Mouse (Mus musculus): Measurements from ENCODE around the gene Heatr1. TPM values are rescaled to one million over a fixed set of nuclear protein-coding genes. Genes with fewer than 3 reads are reported as not detected.

Gene Heatr1
- 32.3 and 33.2 TPM in 2 replicates for polyA plus RNA-seq (2012; rRNA removed)

GRCm38 (mm10) chr13:12394609-12395505 lies at the start of gene Heatr1:
TSS of gene Heatr1 (plus strand) at chr13:12395027.
- TF ChIP-seq CTCF (IDR thresholded peaks at IDR 0.05; ENCODE audit: borderline replicate concordance, extremely low read depth, insufficient read depth, insufficient read length) (no peak), POLR2A (IDR thresholded peaks at IDR 0.05; ENCODE audit: borderline replicate concordance, extremely low read depth, insufficient read depth, insufficient read length, poor library complexity, severe bottlenecking) (peak; percentile 23; the same call in 1 of the 2 replicates)
- DNase-seq (ENCODE audit: low read depth), result peak; percentile 99

DNA sequence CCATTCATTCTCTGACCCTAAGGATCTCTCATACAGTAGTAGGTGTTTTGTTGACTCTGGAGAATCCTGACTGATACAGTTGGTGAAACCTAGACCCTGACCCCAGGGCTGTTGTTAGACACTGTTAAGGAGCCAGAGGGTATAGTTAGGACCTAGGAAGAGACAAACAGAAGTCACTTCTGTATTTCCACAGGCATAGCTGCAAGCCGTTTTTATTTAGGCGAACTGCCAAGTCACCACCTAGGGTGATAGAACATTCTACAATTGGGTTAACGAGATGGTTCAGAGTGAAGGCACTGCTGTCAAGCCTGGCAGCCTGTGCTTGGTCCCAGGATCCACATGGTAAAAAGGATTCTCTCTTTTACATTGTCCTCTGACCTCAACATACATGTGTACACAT lies 48.0 kb upstream of the Heatr1 start:
- no peak for DNase-seq (ENCODE audit: low read depth)
- no peak for TF ChIP-seq CTCF (IDR thresholded peaks at IDR 0.05; ENCODE audit: borderline replicate concordance, extremely low read depth, insufficient read depth, insufficient read length)
- no peak for TF ChIP-seq POLR2A (IDR thresholded peaks at IDR 0.05; ENCODE audit: borderline replicate concordance, extremely low read depth, insufficient read depth, insufficient read length, poor library complexity, severe bottlenecking)

DNA sequence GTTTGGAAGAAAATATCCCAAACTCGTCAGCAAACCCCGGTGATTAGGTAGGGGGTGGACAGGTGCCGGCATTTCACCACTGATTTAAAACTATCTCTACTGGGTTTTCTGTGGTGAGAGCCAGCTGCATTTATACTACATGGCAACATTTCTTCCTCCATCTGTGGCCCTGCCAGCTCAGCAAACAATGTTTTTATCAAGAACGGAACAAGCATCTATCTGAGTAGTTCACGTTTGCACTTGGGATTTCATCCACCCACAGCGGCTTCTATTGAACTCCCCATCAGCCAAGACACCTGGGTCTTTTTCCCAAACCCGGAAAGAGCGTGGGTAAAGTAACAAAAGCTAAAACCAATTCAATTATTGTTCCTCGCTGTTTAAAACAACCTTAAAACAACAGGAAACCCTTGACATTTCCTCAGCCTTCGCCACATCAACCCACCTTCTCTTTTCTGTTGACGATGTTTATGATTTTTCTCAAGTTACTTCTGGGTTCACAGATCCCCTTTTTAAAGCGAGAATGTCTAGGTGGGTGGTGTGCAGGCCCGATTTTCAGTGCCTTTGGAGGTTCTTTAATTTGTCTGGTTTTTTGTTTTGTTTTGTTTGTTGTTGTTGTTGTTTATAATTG lies 45.5 kb upstream of the Heatr1 start:
- DNase-seq (ENCODE audit: low read depth), result no peak

DNA sequence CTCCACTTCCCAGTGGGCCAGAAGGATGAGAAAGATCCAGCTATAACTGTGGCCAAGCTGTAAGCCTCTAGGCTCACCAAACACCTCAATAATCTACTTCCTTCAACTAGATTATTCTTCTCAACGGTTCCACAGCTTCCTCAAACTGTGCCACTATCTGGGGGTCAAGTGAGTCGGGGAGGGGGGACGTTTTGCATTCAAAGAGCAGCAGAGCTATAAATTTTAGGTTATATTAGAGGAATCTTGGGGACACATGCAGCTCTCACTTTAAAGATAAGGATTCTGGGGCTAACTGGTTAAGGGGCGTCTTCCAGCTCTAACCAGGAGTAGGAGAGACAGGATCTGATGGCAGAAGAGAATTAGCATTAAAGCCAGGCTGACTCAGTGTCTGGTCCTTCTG lies 38.6 kb upstream of the Heatr1 start:
- DNase-seq (ENCODE audit: low read depth), result no peak
- TF ChIP-seq POLR2A (IDR thresholded peaks at IDR 0.05; ENCODE audit: borderline replicate concordance, extremely low read depth, insufficient read depth, insufficient read length, poor library complexity, severe bottlenecking) (no peak), CTCF (IDR thresholded peaks at IDR 0.05; ENCODE audit: borderline replicate concordance, extremely low read depth, insufficient read depth, insufficient read length) (no peak)

More for the DNA sequence above, 45.5 kb upstream of the Heatr1 start:
- TF ChIP-seq POLR2A (IDR thresholded peaks at IDR 0.05; ENCODE audit: borderline replicate concordance, extremely low read depth, insufficient read depth, insufficient read length, poor library complexity, severe bottlenecking) (no peak), CTCF (IDR thresholded peaks at IDR 0.05; ENCODE audit: borderline replicate concordance, extremely low read depth, insufficient read depth, insufficient read length) (no peak)

DNA sequence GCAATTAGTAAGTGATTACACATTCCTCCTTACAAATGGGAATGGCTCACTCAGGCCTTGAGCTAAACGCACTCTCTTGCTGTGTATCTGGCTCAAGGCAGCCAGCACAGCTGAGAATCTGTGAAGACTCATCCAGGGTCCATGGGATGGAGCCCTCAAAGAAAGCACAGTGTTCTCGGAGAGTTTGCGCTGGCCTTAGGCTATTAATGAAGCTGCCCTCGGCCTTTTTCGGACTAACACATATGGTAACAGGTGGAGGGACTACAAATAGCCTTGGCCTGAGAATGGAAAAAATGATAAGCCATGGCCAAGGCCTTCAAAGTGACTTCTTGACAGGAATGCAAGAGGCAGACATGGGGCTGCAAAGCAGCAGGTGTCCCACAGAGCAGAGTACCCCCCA lies 37.3 kb upstream of the Heatr1 start:
- TF ChIP-seq POLR2A (IDR thresholded peaks at IDR 0.05; ENCODE audit: borderline replicate concordance, extremely low read depth, insufficient read depth, insufficient read length, poor library complexity, severe bottlenecking), result no peak
- no peak for TF ChIP-seq CTCF (IDR thresholded peaks at IDR 0.05; ENCODE audit: borderline replicate concordance, extremely low read depth, insufficient read depth, insufficient read length)
- no peak for DNase-seq (ENCODE audit: low read depth)

- TF ChIP-seq POLR2A (IDR thresholded peaks at IDR 0.05; ENCODE audit: borderline replicate concordance, extremely low read depth, insufficient read depth, insufficient read length, poor library complexity, severe bottlenecking) (no peak), CTCF (IDR thresholded peaks at IDR 0.05; ENCODE audit: borderline replicate concordance, extremely low read depth, insufficient read depth, insufficient read length) (no peak)
- DNase-seq (ENCODE audit: low read depth), result no peak
These were observed 33.3 kb upstream of the Heatr1 start for GRCm38 (mm10) chr13:12361486-12361885.

GRCm38 (mm10) chr13:12369041-12369621 lies 25.7 kb upstream of the Heatr1 start:
- peak; percentile 20 for DNase-seq (ENCODE audit: low read depth)

GRCm38 (mm10) chr13:12369930-12370329 lies 24.9 kb upstream of the Heatr1 start:
- no peak for TF ChIP-seq POLR2A (IDR thresholded peaks at IDR 0.05; ENCODE audit: borderline replicate concordance, extremely low read depth, insufficient read depth, insufficient read length, poor library complexity, severe bottlenecking)
- no peak for TF ChIP-seq CTCF (IDR thresholded peaks at IDR 0.05; ENCODE audit: borderline replicate concordance, extremely low read depth, insufficient read depth, insufficient read length)
- DNase-seq (ENCODE audit: low read depth), result peak; percentile 6

More at GRCm38 (mm10) chr13:12369041-12369621, 25.7 kb upstream of the Heatr1 start:
- no peak for TF ChIP-seq POLR2A (IDR thresholded peaks at IDR 0.05; ENCODE audit: borderline replicate concordance, extremely low read depth, insufficient read depth, insufficient read length, poor library complexity, severe bottlenecking)
- no peak for TF ChIP-seq CTCF (IDR thresholded peaks at IDR 0.05; ENCODE audit: borderline replicate concordance, extremely low read depth, insufficient read depth, insufficient read length)

GRCm38 (mm10) chr13:12372755-12373154 lies 22.1 kb upstream of the Heatr1 start:
- TF ChIP-seq POLR2A (IDR thresholded peaks at IDR 0.05; ENCODE audit: borderline replicate concordance, extremely low read depth, insufficient read depth, insufficient read length, poor library complexity, severe bottlenecking), result no peak
- no peak for TF ChIP-seq CTCF (IDR thresholded peaks at IDR 0.05; ENCODE audit: borderline replicate concordance, extremely low read depth, insufficient read depth, insufficient read length)
- DNase-seq (ENCODE audit: low read depth), result no peak

GRCm38 (mm10) chr13:12376778-12377177 lies 18.0 kb upstream of the Heatr1 start:
- DNase-seq (ENCODE audit: low read depth), result no peak
- TF ChIP-seq CTCF (IDR thresholded peaks at IDR 0.05; ENCODE audit: borderline replicate concordance, extremely low read depth, insufficient read depth, insufficient read length), result no peak
- TF ChIP-seq POLR2A (IDR thresholded peaks at IDR 0.05; ENCODE audit: borderline replicate concordance, extremely low read depth, insufficient read depth, insufficient read length, poor library complexity, severe bottlenecking), result no peak

GRCm38 (mm10) chr13:12384796-12385195 lies 10.0 kb upstream of the Heatr1 start:
- no peak for DNase-seq (ENCODE audit: low read depth)
- no peak for TF ChIP-seq POLR2A (IDR thresholded peaks at IDR 0.05; ENCODE audit: borderline replicate concordance, extremely low read depth, insufficient read depth, insufficient read length, poor library complexity, severe bottlenecking)
- TF ChIP-seq CTCF (IDR thresholded peaks at IDR 0.05; ENCODE audit: borderline replicate concordance, extremely low read depth, insufficient read depth, insufficient read length), result no peak

All from brain, embryonic 14.5 days (tissue).